Mouse (Mus musculus) thymus, postnatal 36 days (tissue): ENCODE data around the gene Olfr39.
"Not testable (repeated sequence)": the region's sequence is repeated elsewhere in the genome, so short reads cannot be mapped to it uniquely, and the experiment has no call there.

Source experiments
- DNase-seq, 2 experiments: peaks; one replicate each; pipeline ENCODE4 v3.0.0; 2022; ENCODE audit warnings: mixed read lengths in 2 of 2

Olfr39 gene

GRCm38 (mm10) chr9:20282051-20282450 lies at the start of gene Olfr39:
Olfr39 (plus strand) TSS chr9:20282351.
- DNase-seq, result no peak

GRCm38 (mm10) chr9:20236819-20237218 lies 45.3 kb upstream of the Olfr39 start, which contains the start of gene Olfr872:
Olfr872 (plus strand) TSS chr9:20237119.
- DNase-seq, result no peak

- no peak for DNase-seq
Observed at GRCm38 (mm10) chr9:20237378-20237777, 44.8 kb upstream of the Olfr39 start.

- not testable (repeated sequence) for DNase-seq
Observed at GRCm38 (mm10) chr9:20295562-20295961, 13.4 kb downstream of the Olfr39 start.

DNA sequence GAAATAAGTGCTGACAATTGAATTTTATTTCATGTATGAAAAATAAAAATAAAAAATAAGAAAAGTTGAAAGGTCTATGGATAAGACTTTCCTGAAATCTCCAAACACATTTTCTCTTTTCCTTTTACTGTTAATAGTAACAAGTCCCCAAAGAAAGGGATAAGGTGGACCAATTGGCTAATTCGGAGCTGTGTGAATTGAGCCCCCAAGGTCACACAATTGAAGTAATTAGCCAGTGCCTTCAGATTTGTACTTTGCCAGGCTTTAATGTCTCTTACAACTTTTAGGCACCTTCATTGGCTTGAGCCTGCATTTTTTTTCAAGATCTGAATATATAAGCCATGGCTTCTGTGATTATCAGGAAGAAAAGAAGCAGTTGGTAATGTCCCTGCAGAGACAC lies 16.1 kb downstream of the Olfr39 start, which contains the start of gene Olfr873:
Olfr873 (plus strand) TSS at position 301 of the 400 bp plus-strand sequence.
- DNase-seq, result no peak

GRCm38 (mm10) chr9:20335994-20336393 lies 53.8 kb downstream of the Olfr39 start, which contains the start of gene Olfr18:
Olfr18 (minus strand) TSS chr9:20336094.
- no peak for DNase-seq
